Mouse (Mus musculus) stomach, postnatal 0 days (tissue): ENCODE data around the gene Zfp146.

ENCODE experiments used
- CTCF ChIP-seq: IDR thresholded peaks from 2 replicates; pipeline ENCODE4 v1.5.1; 2016; ENCODE audit warnings: antibody characterized with exemption, low read depth, mild to moderate bottlenecking, moderate library complexity
- EP300 ChIP-seq: optimal IDR thresholded peaks from 2 replicates; pipeline ENCODE3; 2016; ENCODE audit warnings: antibody characterized with exemption

DNA sequence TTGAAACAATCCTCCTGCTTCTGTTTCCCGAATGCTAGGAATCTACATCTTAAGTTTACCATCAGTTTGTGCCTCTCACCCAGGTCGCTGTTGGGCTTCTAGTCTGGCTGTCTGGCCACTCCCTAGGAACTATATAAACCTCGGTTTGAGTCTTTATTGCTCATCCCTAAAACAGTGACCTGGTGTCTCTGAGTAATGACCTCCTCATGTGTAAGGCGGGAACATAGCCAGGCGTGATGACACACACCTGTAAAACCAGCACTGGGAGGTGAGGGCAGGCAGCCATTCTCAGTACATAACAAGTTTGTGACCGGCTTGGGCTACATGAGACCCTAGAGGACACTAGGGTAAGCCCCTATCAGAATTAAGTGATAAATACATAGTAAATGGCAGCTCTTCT, 25.9 kb upstream of the Zfp146 start:
- TF ChIP-seq CTCF (no peak), EP300 (no peak)
